Mouse (Mus musculus) adipocyte (in vitro differentiated cells): ENCODE measurements at regions not wholly inside any gene's neighbourhood (a gene's known extent, or its start where the extent isn't known, plus 50 kb on each side); places are given as distances from the start of the nearest gene placed in this dataset.

ENCODE experiments used
- DNase-seq: peaks from one replicate; pipeline ENCODE4 v3.0.0-alpha.2; 2016; ENCODE audit warnings: low spot score

DNA sequence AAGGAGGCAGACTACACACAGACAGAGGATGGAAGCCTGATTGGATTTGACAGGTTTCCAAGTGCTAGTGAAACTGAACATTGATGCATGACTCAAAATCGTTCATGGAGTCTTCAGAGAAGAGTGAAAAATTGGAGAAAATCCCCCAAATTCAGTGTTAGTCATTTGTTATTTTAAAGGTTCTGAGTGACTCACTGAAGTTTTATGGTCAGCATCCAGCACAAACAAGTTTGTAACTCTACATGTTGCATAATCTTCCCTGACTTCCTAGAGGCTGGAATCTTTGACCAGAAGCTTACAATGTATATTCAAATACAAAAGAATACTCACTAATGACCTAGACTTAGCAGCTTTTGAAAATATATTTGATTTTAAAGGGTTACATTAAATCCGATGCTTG is 224.3 kb upstream of the Pot1a start:
- DNase-seq = peak; percentile 7

DNA sequence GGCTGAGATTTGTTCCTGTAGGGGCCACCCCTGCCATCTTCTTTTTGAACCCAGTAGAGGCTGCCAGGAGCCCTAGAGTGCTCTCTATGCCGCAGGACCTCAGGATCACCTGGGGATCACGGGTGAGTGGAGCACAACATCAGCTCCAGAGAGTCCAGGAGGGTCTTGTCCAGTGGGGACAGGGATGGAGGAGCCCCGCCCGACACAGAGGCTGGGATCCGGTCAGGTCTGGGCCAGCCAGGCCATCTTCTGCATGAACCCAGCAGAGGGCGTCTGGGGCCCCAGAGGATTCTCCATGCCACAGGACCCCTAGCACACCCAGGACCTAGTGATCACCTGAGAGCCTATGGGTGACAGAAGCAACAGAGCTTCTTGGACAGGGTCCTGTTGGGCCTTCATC is 206.3 kb upstream of the Pot1a start:
- DNase-seq = no peak

DNA sequence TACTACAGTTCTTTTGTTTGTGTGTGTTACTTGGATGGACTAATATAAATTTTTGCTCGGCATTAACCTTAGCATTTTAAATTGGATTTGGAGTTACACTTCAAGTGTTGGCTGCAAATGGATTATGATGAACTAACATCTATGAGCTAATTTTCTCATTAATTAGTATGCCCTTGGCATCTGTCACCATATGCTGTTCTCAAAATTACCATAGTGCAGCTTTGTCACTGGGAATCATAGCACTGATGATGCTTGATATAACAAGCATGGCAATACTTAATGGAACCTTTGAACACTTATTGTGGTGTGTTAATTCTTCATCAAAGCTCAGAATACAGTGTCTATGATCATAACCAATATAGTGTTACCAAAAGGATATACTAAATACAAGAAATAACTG is 185.0 kb upstream of the Pot1a start:
- DNase-seq = no peak

- no peak for DNase-seq
Observed at GRCm38 (mm10) chr6:25978171-25978847, 169.3 kb upstream of the Pot1a start.

DNA sequence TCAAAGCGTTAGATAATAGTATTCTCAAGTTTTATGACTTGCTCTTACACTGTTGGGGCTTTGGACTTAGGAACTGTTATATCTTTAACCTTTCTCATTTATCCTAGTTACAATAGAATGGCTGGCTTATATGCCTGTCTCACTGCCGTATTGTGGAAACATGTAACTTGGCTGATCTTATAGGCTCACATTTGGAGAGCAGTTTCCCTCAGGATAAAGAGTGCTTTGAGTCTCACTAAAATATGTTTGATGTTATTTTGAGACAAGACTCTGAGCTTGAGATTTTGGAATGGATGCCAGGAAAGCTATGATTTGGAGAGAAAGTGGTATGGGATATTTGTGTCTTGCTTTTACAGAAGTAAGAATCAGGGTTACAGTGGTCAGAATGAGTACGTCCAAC is 156.4 kb upstream of the Pot1a start:
- DNase-seq = no peak

GRCm38 (mm10) chr6:25931148-25931553 is 122.1 kb upstream of the Pot1a start:
- no peak for DNase-seq

DNA sequence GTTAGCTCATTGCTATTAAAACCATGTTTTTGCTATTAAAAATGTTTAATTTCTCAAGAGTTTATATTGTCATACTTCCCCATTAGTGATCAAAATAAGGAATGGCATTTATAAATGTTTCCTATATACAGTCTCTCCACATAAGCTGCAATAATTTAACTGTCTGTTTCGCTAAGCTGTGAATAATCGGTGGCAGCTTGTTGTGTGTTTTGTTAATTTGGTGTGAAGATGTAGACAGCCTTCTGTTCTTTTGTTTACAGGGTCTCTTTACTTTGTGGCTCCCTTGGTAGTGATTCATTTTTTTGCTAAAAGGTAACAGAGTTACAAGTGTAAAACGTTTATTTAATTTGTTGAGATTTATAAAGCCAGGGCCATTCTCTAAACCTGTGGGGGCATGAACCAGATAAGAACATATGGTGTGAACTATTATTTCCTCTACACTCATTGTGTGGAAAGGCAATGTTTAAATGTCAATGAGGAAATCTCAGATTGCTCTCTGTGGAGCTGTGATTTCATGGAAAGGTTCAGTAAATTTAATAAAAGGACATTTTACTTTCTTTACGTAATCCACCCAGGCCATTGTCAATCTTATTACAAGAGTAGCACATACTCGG is 108.9 kb upstream of the Pot1a start:
- DNase-seq = no peak

DNA sequence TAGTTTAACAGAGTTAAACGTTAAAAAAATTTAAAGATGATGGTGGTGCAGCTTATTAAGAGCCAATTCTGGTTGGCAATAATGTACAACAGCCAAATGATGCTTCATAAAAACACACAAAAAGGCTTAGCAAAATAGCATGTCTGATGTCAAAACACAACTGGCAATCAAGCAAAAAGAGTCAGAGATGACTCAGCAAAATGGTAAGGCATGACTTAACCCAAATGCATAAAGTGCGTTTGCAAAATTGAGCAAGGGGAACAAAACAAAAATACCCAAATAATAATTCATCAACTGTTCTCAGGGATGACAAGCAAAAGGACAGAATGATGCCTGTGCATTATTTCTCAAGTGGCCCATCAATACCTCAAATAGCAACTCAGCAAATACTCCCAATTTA is 105.1 kb upstream of the Pot1a start:
- no peak for DNase-seq

GRCm38 (mm10) chr6:25899944-25900343 is 90.9 kb upstream of the Pot1a start:
- DNase-seq = no peak

DNA sequence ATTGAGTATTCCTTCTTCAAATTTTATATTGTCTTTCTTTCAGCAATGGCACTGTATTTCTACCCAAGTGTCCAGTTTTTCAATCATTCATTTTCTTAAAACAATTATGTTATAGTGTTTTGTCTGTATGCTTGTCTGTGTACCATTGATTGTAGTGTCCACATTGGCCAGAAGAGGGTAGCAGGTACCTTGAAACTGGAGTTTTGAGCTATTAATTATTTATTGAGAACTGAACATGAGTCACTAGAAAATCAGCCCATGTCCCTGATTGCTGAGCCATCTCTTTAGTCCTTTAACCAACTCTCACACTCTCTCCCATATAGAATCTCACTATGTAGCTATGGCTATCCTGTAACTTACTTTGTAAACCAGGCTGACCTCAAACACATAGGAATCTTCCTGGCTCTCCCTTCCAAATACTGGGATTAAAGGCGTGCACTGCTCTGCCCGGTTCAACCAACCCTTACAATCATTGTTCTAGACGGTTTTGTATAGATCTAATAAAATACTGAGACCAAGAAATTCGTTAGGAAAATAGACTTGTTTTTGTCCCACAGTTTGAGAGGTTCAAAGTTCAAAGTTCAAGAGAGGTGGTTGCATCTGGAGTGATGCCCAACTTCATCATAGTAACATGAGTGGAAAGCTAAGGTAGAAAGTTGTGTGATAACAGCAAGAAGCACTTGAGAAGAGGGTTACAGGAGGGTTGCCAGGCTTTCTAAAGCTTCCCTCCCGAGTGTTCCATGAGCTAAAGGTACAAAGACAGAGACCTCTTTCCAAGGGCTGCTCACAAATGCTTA is 85.6 kb upstream of the Pot1a start:
- no peak for DNase-seq

GRCm38 (mm10) chr6:25867922-25868321 is 58.9 kb upstream of the Pot1a start:
- no peak for DNase-seq
